Mouse (Mus musculus): ENCODE results near the gene Serpinc1. TPM values are rescaled to one million over a fixed set of nuclear protein-coding genes. Genes with fewer than 3 reads are reported as not detected.
"Not testable (repeated sequence)": the region's sequence is repeated elsewhere in the genome, so short reads cannot be mapped to it uniquely, and the experiment has no call there.

Serpinc1 gene
- polyA plus RNA-seq, 1 experiment, result not detected

- no peak for TF ChIP-seq POLR2A (IDR thresholded peaks at IDR 0.05; ENCODE audit: insufficient read depth, low read depth, low read length)
- no peak for TF ChIP-seq CTCF (IDR thresholded peaks at IDR 0.05; ENCODE audit: insufficient read depth, low read depth, low read length)
- Histone ChIP-seq H3K4me1 (ENCODE audit: control insufficient read depth, insufficient read depth, low read length) (peaks cover 2% of the 10 kb centered on the region; the same call in 1 of the 2 replicates), H3K27ac (ENCODE audit: insufficient read depth, low read depth, low read length) (no peak overlapping the region), H3K4me3 (ENCODE audit: insufficient read depth, low read depth, low read length) (no peak overlapping the region)
- 92% methylated on average over 2 of the region's 2 CpGs for WGBS
Observed at GRCm38 (mm10) chr1:161008038-161008437, 29.7 kb downstream of the Serpinc1 start.

- no peak overlapping the region for H3K27ac ChIP-seq (ENCODE audit: insufficient read depth, low read depth, low read length)
- H3K4me1 ChIP-seq (ENCODE audit: control insufficient read depth, insufficient read depth, low read length), result peaks cover 2% of the 10 kb centered on the region; the same call in 1 of the 2 replicates
- no peak overlapping the region for H3K4me3 ChIP-seq (ENCODE audit: insufficient read depth, low read depth, low read length)
- WGBS, result 89% methylated on average over 4 of the region's 4 CpGs
- TF ChIP-seq POLR2A (IDR thresholded peaks at IDR 0.05; ENCODE audit: insufficient read depth, low read depth, low read length), result no peak
- TF ChIP-seq CTCF (IDR thresholded peaks at IDR 0.05; ENCODE audit: insufficient read depth, low read depth, low read length), result no peak
Observed at GRCm38 (mm10) chr1:161010436-161010835, 32.1 kb downstream of the Serpinc1 start.

GRCm38 (mm10) chr1:161016378-161016777, 38.0 kb downstream of the Serpinc1 start:
- H3K4me1 ChIP-seq (ENCODE audit: control insufficient read depth, insufficient read depth, low read length), result no peaks in the 10 kb centered on the region
- 83% methylated on average over 2 of the region's 2 CpGs for whole genome bisulfite sequencing
- H3K27ac ChIP-seq (ENCODE audit: insufficient read depth, low read depth, low read length), result no peak overlapping the region
- no peak for TF ChIP-seq CTCF (IDR thresholded peaks at IDR 0.05; ENCODE audit: insufficient read depth, low read depth, low read length)
- TF ChIP-seq POLR2A (IDR thresholded peaks at IDR 0.05; ENCODE audit: insufficient read depth, low read depth, low read length), result no peak
- H3K4me3 ChIP-seq (ENCODE audit: insufficient read depth, low read depth, low read length), result no peak overlapping the region

GRCm38 (mm10) chr1:161020051-161020450, 41.7 kb downstream of the Serpinc1 start:
- TF ChIP-seq CTCF (IDR thresholded peaks at IDR 0.05; ENCODE audit: insufficient read depth, low read depth, low read length), result no peak
- TF ChIP-seq POLR2A (IDR thresholded peaks at IDR 0.05; ENCODE audit: insufficient read depth, low read depth, low read length), result no peak
- H3K4me1 ChIP-seq (ENCODE audit: control insufficient read depth, insufficient read depth, low read length), result no peaks in the 10 kb centered on the region
- WGBS, result 96% methylated on average over 14 of the region's 14 CpGs
- no peak overlapping the region for H3K4me3 ChIP-seq (ENCODE audit: insufficient read depth, low read depth, low read length)
- H3K27ac ChIP-seq (ENCODE audit: insufficient read depth, low read depth, low read length), result no peak overlapping the region

GRCm38 (mm10) chr1:161025410-161026210, 47.2 kb downstream of the Serpinc1 start:
- Histone ChIP-seq H3K4me1 (ENCODE audit: control insufficient read depth, insufficient read depth, low read length) (no peaks in the 10 kb centered on the region), H3K4me3 (ENCODE audit: insufficient read depth, low read depth, low read length) (no peak overlapping the region), H3K27ac (ENCODE audit: insufficient read depth, low read depth, low read length) (no peak overlapping the region)
- no peak for TF ChIP-seq CTCF (IDR thresholded peaks at IDR 0.05; ENCODE audit: insufficient read depth, low read depth, low read length)
- no peak for TF ChIP-seq POLR2A (IDR thresholded peaks at IDR 0.05; ENCODE audit: insufficient read depth, low read depth, low read length)
- 70% methylated on average over 5 of the region's 5 CpGs for WGBS

- TF ChIP-seq POLR2A (IDR thresholded peaks at IDR 0.05; ENCODE audit: insufficient read depth, low read depth, low read length) (no peak), CTCF (IDR thresholded peaks at IDR 0.05; ENCODE audit: insufficient read depth, low read depth, low read length) (no peak)
- no peak overlapping the region for H3K27ac ChIP-seq (ENCODE audit: insufficient read depth, low read depth, low read length)
- 89% methylated on average over 2 of the region's 2 CpGs for WGBS
Observed at GRCm38 (mm10) chr1:161027196-161027595, 48.8 kb downstream of the Serpinc1 start.

GRCm38 (mm10) chr1:161028427-161028826, 50.0 kb downstream of the Serpinc1 start:
- H3K27ac ChIP-seq (ENCODE audit: insufficient read depth, low read depth, low read length); H3K4me1 ChIP-seq (ENCODE audit: control insufficient read depth, insufficient read depth, low read length); H3K4me3 ChIP-seq (ENCODE audit: insufficient read depth, low read depth, low read length): not testable (repeated sequence)
- 90% methylated on average over 1 of the region's 1 CpGs for WGBS

More at GRCm38 (mm10) chr1:161027196-161027595, 48.8 kb downstream of the Serpinc1 start:
- Histone ChIP-seq H3K4me1 (ENCODE audit: control insufficient read depth, insufficient read depth, low read length) (no peaks in the 10 kb centered on the region), H3K4me3 (ENCODE audit: insufficient read depth, low read depth, low read length) (no peak overlapping the region)

GRCm38 (mm10) chr1:161030058-161030457, 51.7 kb downstream of the Serpinc1 start:
- no peak overlapping the region for H3K4me3 ChIP-seq (ENCODE audit: insufficient read depth, low read depth, low read length)
- TF ChIP-seq CTCF (IDR thresholded peaks at IDR 0.05; ENCODE audit: insufficient read depth, low read depth, low read length) (no peak), POLR2A (IDR thresholded peaks at IDR 0.05; ENCODE audit: insufficient read depth, low read depth, low read length) (no peak)
- H3K4me1 ChIP-seq (ENCODE audit: control insufficient read depth, insufficient read depth, low read length), result no peaks in the 10 kb centered on the region
- WGBS, result 94% methylated on average over 3 of the region's 3 CpGs
- H3K27ac ChIP-seq (ENCODE audit: insufficient read depth, low read depth, low read length), result no peak overlapping the region

- WGBS, result 93% methylated on average over 9 of the region's 9 CpGs
- Histone ChIP-seq H3K4me3 (ENCODE audit: insufficient read depth, low read depth, low read length) (no peak overlapping the region), H3K27ac (ENCODE audit: insufficient read depth, low read depth, low read length) (no peak overlapping the region), H3K4me1 (ENCODE audit: control insufficient read depth, insufficient read depth, low read length) (no peaks in the 10 kb centered on the region)
- TF ChIP-seq CTCF (IDR thresholded peaks at IDR 0.05; ENCODE audit: insufficient read depth, low read depth, low read length), result no peak
- TF ChIP-seq POLR2A (IDR thresholded peaks at IDR 0.05; ENCODE audit: insufficient read depth, low read depth, low read length), result no peak
Observed at GRCm38 (mm10) chr1:161031881-161032280, 53.5 kb downstream of the Serpinc1 start.
